Mouse (Mus musculus) intestine, embryonic 15.5 days (tissue): ENCODE results near the gene Cd300ld4. TPM values are rescaled to one million over a fixed set of nuclear protein-coding genes. Genes with fewer than 3 reads are reported as not detected.
"Not testable (repeated sequence)": the region's sequence is repeated elsewhere in the genome, so short reads cannot be mapped to it uniquely, and the experiment has no call there.

Experiments
- ATAC-seq: fragments of 200-750 bp; cut with Nextera tagmentation; 2 replicates; pipeline ENCODE4 v1.8.0; 2017; ENCODE audit warnings: moderate TSS enrichment, moderate library complexity
- H3K27ac ChIP-seq: fragments of 300-500 bp; sonication (generic); 2 replicates; pipeline ENCODE4 v1.5.1; 2015; ENCODE audit warnings: mild to moderate bottlenecking, inconsistent platforms
- H3K27me3 ChIP-seq: fragments of 300-500 bp; sonication (generic); replicated peaks from 2 replicates; pipeline ENCODE4 v1.6.1; 2015; ENCODE audit warnings: inconsistent platforms
- H3K36me3 ChIP-seq: fragments of 300-500 bp; sonication (generic); 2 replicates; pipeline ENCODE4 v1.6.1; 2015; ENCODE audit warnings: inconsistent platforms
- H3K4me1 ChIP-seq: fragments of 300-500 bp; sonication (generic); replicated peaks from 2 replicates; pipeline ENCODE4 v1.6.1; 2015; ENCODE audit warnings: inconsistent platforms
- H3K4me2 ChIP-seq: fragments of 300-500 bp; sonication (generic); replicated peaks from 2 replicates; pipeline ENCODE4 v1.6.1; 2015; ENCODE audit warnings: mild to moderate bottlenecking, inconsistent platforms
- H3K4me3 ChIP-seq: fragments of 300-500 bp; sonication (generic); replicated peaks from 2 replicates; pipeline ENCODE4 v1.5.1; 2015; ENCODE audit warnings: inconsistent platforms
- H3K9ac ChIP-seq: fragments of 300-500 bp; sonication (generic); 2 replicates; pipeline ENCODE4 v1.6.1; 2015; ENCODE audit warnings: inconsistent platforms
- H3K9me3 ChIP-seq: fragments of 300-500 bp; sonication (generic); 2 replicates; pipeline ENCODE4 v1.6.1; 2016; ENCODE audit warnings: inconsistent platforms
- WGBS: fragments of 180-500 bp; shearing (Covaris S2); methylation state at CpG from one replicate; pipeline ENCODE4 v1.1.7; 2015; 5-methylcytosine and 5-hydroxymethylcytosine counted together
- polyA plus RNA-seq: library from polyadenylated mRNA; unstranded; fragments of >200 nt; fragmentation: Nextera tagmentation; extraction: Ambion mirVana; gene quantifications from 2 replicates; pipeline ENCODE4 v1.2.1, GENCODE M21; 2015

Cd300ld4 gene
- polyA plus RNA-seq, 1 experiment from 2014 or later, result not detected

DNA sequence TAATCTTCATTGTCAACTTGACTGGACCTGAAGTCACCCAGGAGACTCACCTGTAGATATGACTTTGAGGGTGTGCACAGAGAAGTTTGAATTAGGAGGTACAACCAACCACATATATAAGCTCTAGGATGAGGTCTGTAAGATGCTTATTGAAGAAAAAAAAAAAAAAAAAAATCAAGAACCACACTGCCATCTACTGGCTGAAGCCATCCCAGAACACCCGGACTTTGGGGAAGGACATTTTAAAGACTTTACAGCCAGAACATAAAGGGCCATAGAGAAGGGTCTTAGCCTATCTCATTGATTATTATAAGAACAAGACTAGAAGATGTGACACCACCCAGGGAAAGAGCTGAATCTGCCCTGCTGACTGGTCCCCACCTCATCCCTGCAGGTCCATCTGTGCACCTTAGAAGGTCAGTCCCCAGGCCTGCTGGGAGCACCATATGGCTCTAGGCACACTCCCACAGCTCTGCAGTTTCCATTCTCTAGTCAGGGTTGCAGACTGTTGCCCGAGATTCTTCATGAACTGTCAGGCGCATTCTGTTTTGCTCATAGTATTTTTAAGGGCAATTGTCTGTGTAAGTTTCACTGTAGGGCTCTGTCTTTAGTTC lies 22.6 kb upstream of the Cd300ld4 start:
- no peaks in the 10 kb centered on the region for H3K4me1 ChIP-seq
- H3K27ac ChIP-seq, result no peak overlapping the region
- H3K4me2 ChIP-seq, result no peak overlapping the region
- H3K9me3 ChIP-seq, result no peaks in the 10 kb centered on the region
- no peaks in the 10 kb centered on the region for H3K27me3 ChIP-seq
- no peak for ATAC-seq
- H3K9ac ChIP-seq, result no peak overlapping the region
- H3K36me3 ChIP-seq, result no peaks in the 10 kb centered on the region
- 47% methylated on average over 3 of the region's 3 CpGs for WGBS
- no peak overlapping the region for H3K4me3 ChIP-seq

GRCm38 (mm10) chr11:115048259-115048658 lies 21.4 kb upstream of the Cd300ld4 start, which contains the start of gene Cd300ld3:
Gene Cd300ld3 (minus strand): TSS chr11:115048409.
- Histone ChIP-seq H3K9me3 (no peaks in the 10 kb centered on the region), H3K36me3 (no peaks in the 10 kb centered on the region), H3K27me3 (no peaks in the 10 kb centered on the region), H3K27ac (no peak within 1 kb of the TSS), H3K4me1 (no peaks in the 10 kb centered on the region), H3K4me2 (no peak within 1 kb of the TSS), H3K9ac (no peak within 1 kb of the TSS), H3K4me3 (no peak within 1 kb of the TSS)
- 71% methylated on average over 2 of the region's 2 CpGs for WGBS
- ATAC-seq, result no peak

DNA sequence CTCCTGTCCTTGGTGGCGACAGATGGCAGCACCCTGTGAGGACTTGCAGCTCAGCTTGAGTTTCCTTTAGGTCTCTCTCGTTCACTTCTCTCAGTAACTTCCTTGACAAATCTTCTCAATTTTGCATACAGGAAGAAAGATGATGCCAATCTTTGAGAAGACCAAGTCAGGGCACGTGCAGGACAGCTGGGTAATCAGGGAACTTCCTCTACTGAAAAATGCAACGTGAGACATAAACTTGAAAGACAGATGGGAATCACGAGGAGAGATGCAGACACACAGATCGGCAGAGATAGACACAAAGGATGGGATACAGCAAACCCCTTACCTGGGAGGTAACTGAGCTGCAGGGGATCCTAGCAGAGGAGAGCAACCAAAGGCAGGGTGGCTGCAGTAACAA lies 10.9 kb upstream of the Cd300ld4 start, which contains the start of gene Cd300ld5:
TSS of gene Cd300ld5 (minus strand) at position 101 of the 400 bp plus-strand sequence.
- H3K4me3 ChIP-seq, H3K27ac ChIP-seq: not testable (repeated sequence)
- WGBS, result no CpG with 5 or more reads among the region's 6 CpGs

DNA sequence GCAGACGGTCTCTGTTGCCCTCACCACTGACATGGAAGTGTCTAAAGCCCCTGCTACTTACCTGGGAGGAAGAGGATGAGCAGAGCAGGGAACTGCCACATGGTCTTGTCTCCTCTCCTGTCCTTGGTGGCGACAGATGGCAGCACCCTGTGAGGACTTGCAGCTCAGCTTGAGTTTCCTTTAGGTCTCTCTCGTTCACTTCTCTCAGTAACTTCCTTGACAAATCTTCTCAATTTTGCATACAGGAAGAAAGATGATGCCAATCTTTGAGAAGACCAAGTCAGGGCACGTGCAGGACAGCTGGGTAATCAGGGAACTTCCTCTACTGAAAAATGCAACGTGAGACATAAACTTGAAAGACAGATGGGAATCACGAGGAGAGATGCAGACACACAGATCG lies 10.7 kb downstream of the Cd300ld4 start, which contains the start of gene Cd300ld2:
TSS of gene Cd300ld2 (minus strand) at position 101 of the 400 bp plus-strand sequence.
- H3K27ac ChIP-seq, ATAC-seq, H3K9me3 ChIP-seq, H3K4me1 ChIP-seq, H3K27me3 ChIP-seq, H3K36me3 ChIP-seq, H3K4me2 ChIP-seq, H3K4me3 ChIP-seq, H3K9ac ChIP-seq: not testable (repeated sequence)
- no CpG with 5 or more reads among the region's 7 CpGs for WGBS

More for the DNA sequence above, 10.9 kb upstream of the Cd300ld4 start, which contains the start of gene Cd300ld5:
- H3K9ac ChIP-seq, H3K9me3 ChIP-seq, H3K4me1 ChIP-seq, H3K36me3 ChIP-seq, ATAC-seq, H3K27me3 ChIP-seq, H3K4me2 ChIP-seq: not testable (repeated sequence)

GRCm38 (mm10) chr11:115004070-115004469 lies 22.7 kb downstream of the Cd300ld4 start:
- H3K9ac ChIP-seq, result no peak overlapping the region
- no peak for ATAC-seq
- H3K27me3 ChIP-seq, result no peaks in the 10 kb centered on the region
- no peaks in the 10 kb centered on the region for H3K9me3 ChIP-seq
- H3K4me3 ChIP-seq, result no peak overlapping the region
- no peak overlapping the region for H3K27ac ChIP-seq
- no peak overlapping the region for H3K4me2 ChIP-seq
- no peaks in the 10 kb centered on the region for H3K36me3 ChIP-seq
- H3K4me1 ChIP-seq, result no peaks in the 10 kb centered on the region
- WGBS, result 86% methylated on average over 5 of the region's 5 CpGs

- WGBS, result 76% methylated on average over 7 of the region's 7 CpGs
- no peaks in the 10 kb centered on the region for H3K9me3 ChIP-seq
- H3K4me3 ChIP-seq, result no peak within 1 kb of the TSS
- no peak within 1 kb of the TSS for H3K27ac ChIP-seq
- H3K4me1 ChIP-seq, result no peaks in the 10 kb centered on the region
- ATAC-seq, result no peak
- H3K36me3 ChIP-seq, result no peaks in the 10 kb centered on the region
- H3K9ac ChIP-seq, result no peak within 1 kb of the TSS
- H3K4me2 ChIP-seq, result no peak within 1 kb of the TSS
- no peaks in the 10 kb centered on the region for H3K27me3 ChIP-seq
Observed at GRCm38 (mm10) chr11:115001474-115002040, 25.3 kb downstream of the Cd300ld4 start, which contains the start of gene Cd300c2. Gene Cd300c2 (minus strand): TSS chr11:115001880.

GRCm38 (mm10) chr11:114989793-114990192 lies 37.0 kb downstream of the Cd300ld4 start, which contains the start of gene Cd300ld:
Gene Cd300ld (minus strand): TSS chr11:114989922.
- 67% methylated on average over 4 of the region's 4 CpGs for WGBS
- Histone ChIP-seq H3K4me1 (no peaks in the 10 kb centered on the region), H3K9me3 (no peaks in the 10 kb centered on the region), H3K27me3 (no peaks in the 10 kb centered on the region), H3K4me3 (no peak within 1 kb of the TSS), H3K36me3 (no peaks in the 10 kb centered on the region), H3K9ac (no peak within 1 kb of the TSS), H3K4me2 (no peak within 1 kb of the TSS), H3K27ac (no peak within 1 kb of the TSS)
- ATAC-seq, result no peak

DNA sequence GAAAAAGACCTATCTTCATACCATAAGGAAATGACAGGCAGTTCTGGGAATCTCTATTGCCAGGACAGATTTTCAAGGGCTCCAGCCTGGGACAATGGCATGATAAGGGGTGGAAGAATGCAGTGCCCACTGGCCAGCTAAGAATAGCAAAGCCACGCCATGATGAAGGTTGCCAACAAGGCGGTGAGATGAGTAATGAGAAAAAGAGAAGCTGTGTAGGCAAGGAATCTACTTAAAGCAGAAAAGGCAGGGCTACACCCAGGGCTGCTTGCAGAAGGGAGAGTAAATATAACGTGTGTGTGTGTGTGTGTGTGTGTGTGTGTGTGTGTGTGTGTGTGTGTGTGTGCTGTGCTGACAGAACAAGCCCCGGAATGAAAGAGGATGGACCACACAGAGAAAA lies 44.9 kb downstream of the Cd300ld4 start:
- Histone ChIP-seq H3K4me3 (no peak overlapping the region), H3K27ac (no peak overlapping the region), H3K4me1 (no peaks in the 10 kb centered on the region), H3K4me2 (no peak overlapping the region), H3K9me3 (no peaks in the 10 kb centered on the region), H3K9ac (no peak overlapping the region), H3K27me3 (no peaks in the 10 kb centered on the region), H3K36me3 (no peaks in the 10 kb centered on the region)
- ATAC-seq, result no peak
- WGBS, result 68% methylated on average over 4 of the region's 4 CpGs

DNA sequence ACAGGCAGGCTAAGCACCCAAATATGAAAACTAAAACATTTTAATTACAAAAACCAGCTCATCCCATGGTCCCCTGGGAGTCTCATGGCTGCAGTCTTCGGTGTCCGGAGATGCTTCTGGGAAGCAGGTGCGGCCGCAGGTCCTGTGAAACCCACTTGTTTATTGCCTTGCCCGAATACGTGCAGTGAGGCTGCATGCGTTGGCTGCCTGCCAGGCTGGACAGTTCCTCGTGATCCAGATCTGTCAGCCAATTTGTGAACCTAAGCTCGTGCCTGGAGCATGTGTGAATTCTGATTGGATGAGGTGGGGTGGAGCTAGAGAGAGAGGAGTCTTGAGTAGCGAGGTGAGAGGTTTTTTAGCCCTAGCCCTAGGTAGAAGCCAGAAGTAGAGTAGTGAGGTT lies 54.1 kb downstream of the Cd300ld4 start:
- Histone ChIP-seq H3K36me3 (no peaks in the 10 kb centered on the region), H3K27ac (no peak overlapping the region), H3K27me3 (no peaks in the 10 kb centered on the region), H3K9me3 (no peaks in the 10 kb centered on the region), H3K4me3 (no peak overlapping the region), H3K4me2 (no peak overlapping the region), H3K4me1 (no peaks in the 10 kb centered on the region), H3K9ac (no peak overlapping the region)
- no peak for ATAC-seq
- WGBS, result 79% methylated on average over 10 of the region's 10 CpGs

Other genes starting within 250 kb of the Cd300ld4 start
- 1.4 and 1.5 TPM in 2 replicates for gene Btbd17, start 231.1 kb downstream of the Cd300ld4 start, polyA plus RNA-seq
- gene Gpr142, start 228.1 kb downstream of the Cd300ld4 start, polyA plus RNA-seq, result 0.21 and 0.51 TPM in 2 replicates
- gene Gprc5c, start 175.9 kb downstream of the Cd300ld4 start, polyA plus RNA-seq, result 15.5 and 16.0 TPM in 2 replicates
- gene Cd300a, start 137.0 kb downstream of the Cd300ld4 start, polyA plus RNA-seq, result 1.2 and 2.2 TPM in 2 replicates
- 0.27 and 0.43 TPM in 2 replicates for gene Cd300lb, start 92.6 kb downstream of the Cd300ld4 start, polyA plus RNA-seq
- not detected in 2 replicates for gene Cd300c, start 57.9 kb downstream of the Cd300ld4 start, polyA plus RNA-seq
- 0.19 and 0.34 TPM in 2 replicates for gene Cd300ld, start 37.1 kb downstream of the Cd300ld4 start, polyA plus RNA-seq
- 1.9 and 2.8 TPM in 2 replicates for gene Cd300c2, start 25.1 kb downstream of the Cd300ld4 start, polyA plus RNA-seq
- gene Cd300ld2, start 10.8 kb downstream of the Cd300ld4 start, polyA plus RNA-seq, result not detected in 2 replicates
- not detected in 2 replicates for gene Cd300ld5, start 10.8 kb upstream of the Cd300ld4 start, polyA plus RNA-seq
- not detected in 2 replicates for gene Cd300ld3, start 21.4 kb upstream of the Cd300ld4 start, polyA plus RNA-seq
- gene Cd300e, start 35.2 kb upstream of the Cd300ld4 start, polyA plus RNA-seq, result 0.06 and 0.28 TPM in 2 replicates
- 3.6 and 3.7 TPM in 2 replicates for gene Rab37, start 64.4 kb upstream of the Cd300ld4 start, polyA plus RNA-seq
- gene Cd300lf, start 107.0 kb upstream of the Cd300ld4 start, polyA plus RNA-seq, result 0.85 and 1.2 TPM in 2 replicates
- gene Slc9a3r1, start 136.3 kb upstream of the Cd300ld4 start, polyA plus RNA-seq, result 252 and 270 TPM in 2 replicates
- 9.3 and 12.2 TPM in 2 replicates for gene Tmem104, start 160.5 kb upstream of the Cd300ld4 start, polyA plus RNA-seq
- gene Nat9, start 160.8 kb upstream of the Cd300ld4 start, polyA plus RNA-seq, result 20.5 and 20.6 TPM in 2 replicates
- 0.05 and 0.09 TPM in 2 replicates for gene Grin2c, start 240.2 kb upstream of the Cd300ld4 start, polyA plus RNA-seq